Mouse (Mus musculus) adrenal gland, postnatal 14 days (tissue): ENCODE data around the gene Tm9sf3. TPM values are rescaled to one million over a fixed set of nuclear protein-coding genes. Genes with fewer than 3 reads are reported as not detected.

Experiments used
- DNase-seq: peaks from one replicate; pipeline ENCODE4 v3.0.0; 2021; ENCODE audit warnings: mixed read lengths
- total RNA-seq: library from RNA; stranded (reverse); gene quantifications from 2 replicates; pipeline ENCODE4 v1.2.3, GENCODE M21; 2021

Gene Tm9sf3
- total RNA-seq, 1 experiment from 2014 or later, result 156 TPM

GRCm38 (mm10) chr19:41176881-41177280 is 86.9 kb downstream of the Tm9sf3 start:
- DNase-seq, result no peak

GRCm38 (mm10) chr19:41165914-41166235 is 97.9 kb downstream of the Tm9sf3 start:
- DNase-seq, result no peak

GRCm38 (mm10) chr19:41165144-41165913 is 98.5 kb downstream of the Tm9sf3 start:
- no peak for DNase-seq

DNA sequence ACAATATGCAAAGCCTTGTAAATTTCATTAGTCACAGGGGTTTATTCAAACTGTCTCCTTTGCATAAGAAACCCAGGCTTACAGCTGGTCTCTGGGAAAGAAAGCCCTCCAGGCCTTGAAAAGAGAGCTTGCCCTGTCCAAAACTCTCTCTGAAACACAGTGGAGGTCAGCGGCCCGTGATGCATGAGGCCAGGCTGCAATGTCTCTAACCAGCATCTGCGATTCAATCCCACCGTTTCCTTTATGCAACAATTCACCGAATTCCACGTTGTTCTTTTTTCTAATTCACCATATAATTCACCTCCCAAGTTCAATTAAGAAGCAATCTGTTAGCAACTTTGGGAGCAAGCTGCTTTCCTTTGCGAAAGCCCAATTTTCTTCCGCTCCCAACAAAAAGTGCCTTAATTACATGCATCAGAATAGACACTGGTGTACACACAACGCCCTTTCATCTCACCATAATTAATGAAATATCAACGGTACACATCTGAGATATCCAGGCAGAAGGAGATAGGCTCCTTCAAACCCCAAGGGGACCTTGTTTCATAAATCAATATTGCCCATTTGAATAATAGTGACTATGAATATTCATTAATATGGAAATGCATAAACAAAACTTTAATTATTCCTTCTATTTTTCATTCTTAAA is 99.2 kb downstream of the Tm9sf3 start:
- no peak for DNase-seq

Other genes starting within 250 kb of the Tm9sf3 start
- 0.89 TPM in 1 of 2 replicates, not detected in the other for gene Dntt, start 234.7 kb downstream of the Tm9sf3 start, total RNA-seq
- gene Opalin, start 186.9 kb downstream of the Tm9sf3 start, total RNA-seq, result not detected in 2 replicates
- gene Tll2, start 57.2 kb downstream of the Tm9sf3 start, total RNA-seq, result 0.49 TPM in 1 of 2 replicates, not detected in the other
- gene Pik3ap1, start 121.1 kb upstream of the Tm9sf3 start, total RNA-seq, result 8.4 and 9.3 TPM in 2 replicates
- gene Lcor, start 218.6 kb upstream of the Tm9sf3 start, total RNA-seq, result 16.6 and 17.7 TPM in 2 replicates